Mouse (Mus musculus) stomach, postnatal 0 days (tissue): ENCODE data around the gene Olfr1358.

Experiments used
- CTCF ChIP-seq: IDR thresholded peaks from 2 replicates; pipeline ENCODE4 v1.5.1; 2016; ENCODE audit warnings: antibody characterized with exemption, low read depth, mild to moderate bottlenecking, moderate library complexity
- EP300 ChIP-seq: optimal IDR thresholded peaks from 2 replicates; pipeline ENCODE3; 2016; ENCODE audit warnings: antibody characterized with exemption

DNA sequence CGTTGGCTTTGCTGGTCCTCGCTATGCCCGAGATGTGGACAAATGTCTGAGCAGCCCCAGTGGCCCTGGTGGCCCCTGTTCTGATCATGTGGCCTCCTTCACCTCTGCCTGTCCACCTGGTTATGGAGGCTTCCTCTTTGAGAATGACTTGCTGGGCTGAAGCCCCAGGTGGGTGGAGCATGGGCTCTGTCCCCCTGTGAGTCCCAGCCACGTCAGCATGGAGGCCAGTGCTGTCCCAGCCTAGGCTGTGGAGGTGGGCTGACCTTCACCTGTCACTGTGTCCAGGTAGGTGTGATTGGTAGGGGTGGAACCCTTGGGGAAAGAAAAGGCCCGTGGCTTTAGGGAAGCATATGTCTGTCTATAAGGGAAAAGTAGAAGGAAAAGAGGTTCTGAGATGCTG, 30.4 kb upstream of the Olfr1358 start:
- TF ChIP-seq CTCF (no peak), EP300 (no peak)
